Mouse (Mus musculus) kidney, postnatal 14 days (tissue): ENCODE results near the gene Npas3.
A peak's percentile ranks its signal among the peaks of the same experiment; 100 is the strongest.

Source experiments
- DNase-seq: peaks from one replicate; pipeline ENCODE4 v3.0.0; 2022; ENCODE audit warnings: mixed read lengths

The Npas3 gene

GRCm38 (mm10) chr12:53719896-53720295 lies 471.4 kb downstream of the Npas3 start:
- DNase-seq, result no peak

- DNase-seq, result no peak
Measured at GRCm38 (mm10) chr12:53722156-53722555, 473.7 kb downstream of the Npas3 start.

GRCm38 (mm10) chr12:53722718-53723698 lies 474.5 kb downstream of the Npas3 start:
- DNase-seq, result no peak

GRCm38 (mm10) chr12:53729275-53729674 lies 480.8 kb downstream of the Npas3 start:
- DNase-seq, result no peak

- no peak for DNase-seq
Measured at GRCm38 (mm10) chr12:53738549-53739292, 490.2 kb downstream of the Npas3 start.

GRCm38 (mm10) chr12:53746653-53747052 lies 498.2 kb downstream of the Npas3 start:
- peak; percentile 10 for DNase-seq

GRCm38 (mm10) chr12:53749375-53749774 lies 500.9 kb downstream of the Npas3 start:
- DNase-seq, result no peak

GRCm38 (mm10) chr12:53752281-53753072 lies 504.0 kb downstream of the Npas3 start:
- no peak for DNase-seq

GRCm38 (mm10) chr12:53753368-53753937 lies 505.0 kb downstream of the Npas3 start:
- DNase-seq, result no peak

GRCm38 (mm10) chr12:53754236-53754635 lies 505.8 kb downstream of the Npas3 start:
- DNase-seq, result no peak

GRCm38 (mm10) chr12:53757631-53758030 lies 509.2 kb downstream of the Npas3 start:
- DNase-seq, result no peak

- DNase-seq, result no peak
Measured at GRCm38 (mm10) chr12:53758356-53758755, 509.9 kb downstream of the Npas3 start.

- no peak for DNase-seq
Measured at GRCm38 (mm10) chr12:53764143-53764542, 515.7 kb downstream of the Npas3 start.

GRCm38 (mm10) chr12:53768392-53768791 lies 519.9 kb downstream of the Npas3 start:
- peak; percentile 56 for DNase-seq

GRCm38 (mm10) chr12:53771394-53771936 lies 523.0 kb downstream of the Npas3 start:
- DNase-seq, result no peak

GRCm38 (mm10) chr12:53781850-53782552 lies 533.5 kb downstream of the Npas3 start:
- no peak for DNase-seq

- DNase-seq, result no peak
Measured at GRCm38 (mm10) chr12:53789501-53789900, 541.0 kb downstream of the Npas3 start.

- DNase-seq, result no peak
Measured at GRCm38 (mm10) chr12:53794718-53795400, 546.4 kb downstream of the Npas3 start.

- no peak for DNase-seq
Measured at GRCm38 (mm10) chr12:53801831-53802230, 553.4 kb downstream of the Npas3 start.

- DNase-seq, result no peak
Measured at GRCm38 (mm10) chr12:53802381-53802780, 553.9 kb downstream of the Npas3 start.

GRCm38 (mm10) chr12:53810081-53810480 lies 561.6 kb downstream of the Npas3 start:
- no peak for DNase-seq
